Mouse (Mus musculus) neutrophil, adult 5-6 weeks (primary cell): Measurements from ENCODE around the gene Olfr883. TPM values are rescaled to one million over a fixed set of nuclear protein-coding genes. Genes with fewer than 3 reads are reported as not detected.

Experiments
- ATAC-seq: fragments of 151-379, 151-347 bp; 2 replicates; pipeline ENCODE4 v1.8.0; 2017; ENCODE audit warnings: mild to moderate bottlenecking, moderate TSS enrichment; ENCODE audit not compliant: insufficient number of reproducible peaks, poor library complexity, low FRiP score, severe bottlenecking; ENCODE audit errors: extremely low read depth
- total RNA-seq: library from RNA; stranded (forward); fragments of 200-1000 nt; gene quantifications from 2 replicates; pipeline ENCODE4 v1.2.3, GENCODE M21; 2017

Gene Olfr883
- not detected in 2 replicates for total RNA-seq

- ATAC-seq: no peak
Measured at GRCm38 (mm10) chr9:38025508-38025907, at the start of gene Olfr883. TSS of gene Olfr883 (plus strand) at chr9:38025808.

GRCm38 (mm10) chr9:37991525-37991924 is 34.1 kb upstream of the Olfr883 start, which contains the start of gene Olfr881:
TSS of gene Olfr881 (plus strand) at chr9:37991825.
- ATAC-seq: no peak

- ATAC-seq: no peak
Measured at GRCm38 (mm10) chr9:37998581-37999204, 26.9 kb upstream of the Olfr883 start.

- no peak for ATAC-seq
Measured at GRCm38 (mm10) chr9:38000021-38000420, 25.6 kb upstream of the Olfr883 start.

GRCm38 (mm10) chr9:38046255-38046654 is 20.6 kb downstream of the Olfr883 start, which contains the start of gene Olfr884:
TSS of gene Olfr884 (plus strand) at chr9:38046555.
- ATAC-seq: no peak

- no peak for ATAC-seq
Measured at GRCm38 (mm10) chr9:38061022-38061421, 35.4 kb downstream of the Olfr883 start, which contains the start of gene Olfr885. TSS of gene Olfr885 (plus strand) at chr9:38061322.

Other genes starting within 250 kb of the Olfr883 start
- gene Olfr876, start 222.8 kb upstream of the Olfr883 start, total RNA-seq: not detected in 2 replicates
- not detected in 2 replicates for gene Olfr877, start 171.5 kb upstream of the Olfr883 start, total RNA-seq
- gene Olfr145, start 129.1 kb upstream of the Olfr883 start, total RNA-seq: 0.12 TPM in 1 of 2 replicates, not detected in the other
- 0.47 TPM in 1 of 2 replicates, not detected in the other for gene Olfr878, start 108.0 kb upstream of the Olfr883 start, total RNA-seq
- not detected in 2 replicates for gene Olfr881, start 34.0 kb upstream of the Olfr883 start, total RNA-seq
- not detected in 2 replicates for gene Olfr884, start 20.7 kb downstream of the Olfr883 start, total RNA-seq
- gene Olfr885, start 35.5 kb downstream of the Olfr883 start, total RNA-seq: not detected in 2 replicates
- not detected in 2 replicates for gene Olfr887, start 58.3 kb downstream of the Olfr883 start, total RNA-seq
- not detected in 2 replicates for gene Olfr888, start 82.3 kb downstream of the Olfr883 start, total RNA-seq
- not detected in 2 replicates for gene Olfr889, start 89.4 kb downstream of the Olfr883 start, total RNA-seq
- 0.12 TPM in 1 of 2 replicates, not detected in the other for gene Olfr890, start 116.7 kb downstream of the Olfr883 start, total RNA-seq
- not detected in 2 replicates for gene Olfr891, start 155.0 kb downstream of the Olfr883 start, total RNA-seq
- 0.12 TPM in 1 of 2 replicates, not detected in the other for gene Olfr893, start 182.6 kb downstream of the Olfr883 start, total RNA-seq
- gene Olfr894, start 192.2 kb downstream of the Olfr883 start, total RNA-seq: not detected in 2 replicates
- not detected in 2 replicates for gene Olfr143, start 227.0 kb downstream of the Olfr883 start, total RNA-seq
- gene Olfr895, start 242.0 kb downstream of the Olfr883 start, total RNA-seq: not detected in 2 replicates